Mouse (Mus musculus): ENCODE measurements around the gene Vps13a.
"Not testable (repeated sequence)": the region's sequence is repeated elsewhere in the genome, so short reads cannot be mapped to it uniquely, and the experiment has no call there.

The Vps13a gene

DNA sequence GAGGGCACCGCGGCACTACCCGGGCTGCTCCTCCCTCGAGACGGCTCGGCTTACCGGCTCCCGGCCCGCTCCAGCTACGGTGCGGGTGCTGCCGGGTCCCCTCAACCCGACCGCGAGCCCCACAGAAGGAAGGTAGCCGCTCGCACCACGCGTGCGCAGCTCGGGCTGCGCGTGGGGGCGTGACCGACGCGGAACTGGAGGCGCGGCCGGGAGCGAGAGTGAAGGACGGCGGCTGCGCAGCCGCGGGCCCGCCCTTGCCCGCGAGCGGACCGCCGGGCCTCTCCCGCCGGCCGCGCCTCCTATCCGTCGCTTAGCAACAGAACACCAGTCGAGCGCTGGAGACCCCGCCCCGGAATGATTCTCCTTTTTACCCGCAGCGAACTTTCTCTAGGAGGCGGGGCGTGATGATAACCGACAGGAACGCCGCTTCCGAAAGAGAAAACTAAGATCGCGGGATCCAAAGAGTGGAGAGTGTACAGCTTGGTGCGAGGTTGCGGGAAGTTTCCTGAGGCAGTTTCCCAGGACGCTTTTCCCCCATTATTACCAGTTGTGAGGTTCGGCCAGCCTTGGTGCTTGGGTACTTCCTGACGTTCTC, at the start of gene Vps13a:
Gene Vps13a (minus strand): TSS at position 144 of the 595 bp plus-strand sequence.
- DNase-seq, result peak; percentile 92

DNA sequence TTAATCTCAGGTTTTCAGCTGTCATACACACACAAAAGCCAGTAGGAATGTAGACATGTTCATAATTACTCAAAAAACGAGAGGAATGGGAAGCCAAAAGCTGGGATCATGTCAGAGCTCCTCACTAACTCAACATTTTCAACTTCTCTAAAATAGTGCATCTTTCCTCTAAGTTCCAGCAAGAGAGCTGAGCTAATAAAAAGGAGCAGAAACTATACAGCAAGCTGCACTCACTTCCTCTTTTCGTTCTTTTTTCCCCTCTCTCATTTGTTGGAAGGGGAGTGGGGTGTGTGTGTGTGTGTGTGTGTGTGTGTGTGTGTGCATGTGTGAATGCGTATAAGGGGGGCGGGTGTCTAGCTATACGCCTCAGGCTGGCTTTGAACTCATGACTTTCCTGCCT, 46.9 kb upstream of the Vps13a start:
- no peak for DNase-seq

DNA sequence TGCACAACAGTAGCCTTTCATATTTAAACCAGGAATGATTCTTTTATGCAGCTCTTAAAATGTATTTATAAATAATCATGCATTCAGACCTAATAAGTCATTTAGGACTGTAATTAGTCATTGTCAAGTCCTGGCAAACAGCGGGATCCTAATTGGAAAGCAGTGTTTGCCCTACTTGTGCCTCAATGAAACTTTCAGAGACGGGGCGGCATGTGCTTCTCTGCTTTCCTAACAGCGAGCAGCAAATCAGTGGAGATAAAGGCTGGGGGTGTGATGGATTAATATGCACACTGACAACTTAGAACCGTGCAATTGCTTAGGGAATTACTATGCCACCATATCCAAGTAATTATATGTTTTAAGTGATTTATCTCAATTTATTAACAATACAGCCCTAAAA, 44.5 kb upstream of the Vps13a start:
- DNase-seq, result no peak

DNA sequence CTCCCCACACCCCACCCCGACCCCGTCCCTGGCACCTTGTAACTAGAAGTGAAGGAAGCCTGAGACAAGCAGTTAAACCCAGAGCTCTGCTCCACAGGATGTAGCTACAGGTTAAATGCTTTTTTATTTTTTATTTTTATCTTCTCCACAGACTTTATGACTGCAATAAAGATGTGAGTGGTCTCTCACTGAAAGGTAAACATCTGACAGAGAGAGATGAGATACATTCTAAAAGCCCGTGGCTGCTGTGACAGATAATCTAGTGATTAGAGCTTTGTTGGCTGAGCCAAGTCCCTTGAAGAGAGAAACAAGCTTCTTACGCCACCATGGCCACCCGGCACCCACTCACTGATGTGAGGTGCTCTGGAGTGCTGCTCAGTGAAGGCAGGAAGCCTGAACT, 34.1 kb upstream of the Vps13a start:
- no peak for DNase-seq

DNA sequence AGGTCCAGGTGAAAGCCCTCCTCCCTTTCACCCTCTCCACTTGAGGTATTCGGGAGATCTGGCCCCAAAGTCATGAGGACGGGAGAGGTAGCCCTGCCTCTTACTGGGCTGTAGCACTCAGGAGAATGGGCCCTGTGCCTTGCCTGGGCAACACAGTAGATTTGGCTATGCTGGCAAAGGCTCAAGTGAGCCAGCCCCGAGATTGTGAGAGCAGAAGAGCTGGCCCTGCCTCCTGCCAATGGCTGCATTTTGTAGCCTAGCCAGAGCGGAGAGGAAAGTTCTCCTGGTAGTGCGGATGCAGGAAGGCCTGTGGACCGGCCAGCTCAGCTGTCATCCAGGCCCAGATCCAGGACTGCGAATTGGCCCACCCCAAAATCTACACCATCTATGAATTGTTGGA, 32.6 kb upstream of the Vps13a start:
- no peak for DNase-seq

DNA sequence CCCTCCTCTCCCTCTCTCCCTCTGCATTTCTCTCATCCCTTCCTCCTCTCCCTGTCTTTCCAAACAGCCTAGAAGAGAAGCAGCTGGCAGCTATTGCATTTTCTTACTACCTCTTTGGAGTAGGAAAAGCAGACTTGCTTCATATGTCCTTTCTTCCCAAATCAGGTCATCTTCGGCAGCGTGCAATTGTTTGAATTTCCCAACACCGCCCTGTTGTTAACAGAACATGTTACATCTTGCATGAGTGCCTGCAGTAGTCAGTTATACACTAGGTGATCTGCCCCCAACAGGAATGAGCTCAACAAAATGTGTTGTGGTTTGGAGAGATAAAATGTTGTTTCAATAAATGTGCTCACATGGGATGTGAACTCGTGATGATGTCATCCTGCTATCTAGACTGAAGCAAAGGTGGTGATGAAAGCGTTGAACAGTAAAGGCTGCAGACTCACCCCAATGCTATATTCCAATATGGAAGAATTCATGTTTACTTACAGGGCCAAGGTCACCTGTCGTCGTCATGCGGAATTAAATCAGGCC, 31.4 kb upstream of the Vps13a start:
- DNase-seq, result no peak

DNA sequence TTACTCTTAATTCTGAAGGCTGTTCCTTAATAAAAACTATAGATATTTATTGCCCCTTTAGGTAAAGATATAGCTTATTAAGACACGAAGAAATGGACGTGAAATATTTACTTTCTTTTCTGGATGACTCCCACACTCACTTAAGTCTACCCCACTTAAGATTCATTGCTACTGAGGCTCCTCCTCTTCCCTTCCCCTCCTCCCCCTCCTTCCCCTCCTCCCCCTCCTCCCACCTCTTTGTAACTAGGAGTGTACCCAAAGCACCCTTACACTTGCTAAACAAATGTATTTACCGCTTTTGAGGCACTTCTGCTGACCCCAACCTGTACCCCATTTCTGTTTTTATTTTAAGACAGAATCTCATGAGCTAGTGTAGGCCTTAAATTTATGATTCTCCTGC, 24.4 kb upstream of the Vps13a start:
- DNase-seq, result no peak

DNA sequence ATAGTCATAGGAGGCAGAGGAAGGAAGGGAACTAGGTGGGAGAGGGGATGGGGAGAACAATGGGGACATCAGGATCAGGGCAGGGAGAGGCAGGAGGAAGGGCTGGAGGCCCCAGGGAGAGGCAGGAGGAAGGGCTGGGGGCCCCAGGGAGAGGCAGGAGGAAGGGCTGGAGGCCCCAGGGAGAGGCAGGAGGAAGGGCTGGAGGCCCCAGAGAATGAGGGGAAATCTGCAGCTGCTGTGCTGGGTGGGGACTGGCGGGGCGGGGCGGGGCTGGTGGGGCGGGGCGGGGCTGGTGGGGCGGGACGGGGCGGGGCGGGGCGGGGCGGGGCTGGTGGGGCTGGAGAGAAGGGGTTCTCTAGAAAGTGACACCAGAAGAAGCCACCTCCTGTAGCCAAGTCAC, 23.8 kb upstream of the Vps13a start:
- no peak for DNase-seq

DNA sequence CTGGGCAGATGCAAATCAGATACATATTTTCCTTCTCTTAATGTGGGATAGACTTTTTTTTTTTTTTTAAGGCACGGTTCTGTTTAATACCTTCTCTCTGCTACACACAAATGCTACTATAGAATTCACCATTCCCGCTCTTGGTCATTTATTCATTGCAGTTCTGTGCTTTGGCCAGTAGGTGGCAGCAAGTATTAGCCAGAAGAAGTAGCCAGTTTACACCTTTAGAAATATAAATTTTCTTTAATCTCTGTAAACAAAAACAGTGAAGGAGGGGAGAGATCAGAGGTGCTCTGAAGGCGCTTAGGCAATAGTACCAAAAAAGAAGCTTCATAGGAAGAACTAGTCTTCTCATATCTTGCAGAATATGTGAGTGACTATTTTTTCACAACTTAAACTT, 22.0 kb upstream of the Vps13a start:
- peak; percentile 19 for DNase-seq

DNA sequence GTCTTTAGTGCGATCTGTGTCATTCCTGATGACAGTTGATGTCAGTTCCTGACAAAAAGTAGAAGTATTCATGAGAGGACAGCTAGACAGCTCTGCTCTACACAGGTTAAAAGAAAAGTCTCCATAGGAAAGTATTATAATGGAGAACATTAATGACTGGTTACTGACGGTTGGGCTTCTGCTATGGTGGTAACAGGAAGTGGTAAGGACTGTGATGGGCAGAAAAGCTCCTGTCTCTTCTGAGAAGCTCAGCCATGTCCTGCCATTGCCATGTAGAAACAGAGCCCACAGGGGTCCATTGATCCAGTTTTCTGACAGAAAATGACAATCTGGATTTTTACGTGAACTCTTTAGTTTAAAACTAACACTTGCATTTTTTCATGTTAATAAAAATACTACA, 21.4 kb upstream of the Vps13a start:
- DNase-seq, result no peak

DNA sequence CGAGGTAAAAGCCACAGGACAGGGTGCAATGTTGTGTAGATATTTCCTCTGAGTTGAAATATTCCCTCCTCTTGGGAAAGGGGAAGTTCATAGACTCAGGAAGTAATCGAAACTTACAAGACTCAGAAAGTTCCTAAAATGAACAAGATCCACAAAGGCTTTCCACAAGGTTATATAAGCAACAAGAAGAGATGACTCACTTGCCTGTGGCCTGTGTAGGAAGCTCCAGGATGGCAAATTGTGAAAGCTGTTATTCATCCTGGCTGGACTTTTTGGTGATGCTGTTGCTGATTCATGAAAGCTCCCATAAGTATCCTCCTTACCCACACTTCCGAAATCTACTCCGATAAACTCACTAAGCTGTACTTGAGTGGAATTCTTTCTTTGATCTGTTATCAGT, 17.2 kb upstream of the Vps13a start:
- no peak for DNase-seq

DNA sequence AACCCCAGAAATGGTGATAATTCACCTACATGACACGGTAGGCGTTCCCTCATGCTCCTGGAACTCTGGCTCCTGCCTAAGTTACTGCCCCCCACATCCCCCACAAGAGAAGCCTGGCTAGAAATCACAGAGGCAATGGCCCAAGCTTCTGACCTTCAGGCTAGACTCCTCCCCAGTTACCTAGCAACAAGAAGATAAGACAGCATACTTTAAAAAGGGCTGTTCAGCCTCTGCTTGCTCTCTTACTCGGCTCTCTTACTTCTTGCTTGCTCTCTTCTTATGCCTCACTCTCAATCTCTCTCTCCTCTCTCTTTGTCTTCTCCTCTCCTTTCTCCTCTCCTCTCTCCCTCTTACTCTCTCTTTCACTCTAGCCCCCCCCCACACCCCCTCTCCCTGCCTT, 13.8 kb upstream of the Vps13a start:
- DNase-seq, result not testable (repeated sequence)

DNA sequence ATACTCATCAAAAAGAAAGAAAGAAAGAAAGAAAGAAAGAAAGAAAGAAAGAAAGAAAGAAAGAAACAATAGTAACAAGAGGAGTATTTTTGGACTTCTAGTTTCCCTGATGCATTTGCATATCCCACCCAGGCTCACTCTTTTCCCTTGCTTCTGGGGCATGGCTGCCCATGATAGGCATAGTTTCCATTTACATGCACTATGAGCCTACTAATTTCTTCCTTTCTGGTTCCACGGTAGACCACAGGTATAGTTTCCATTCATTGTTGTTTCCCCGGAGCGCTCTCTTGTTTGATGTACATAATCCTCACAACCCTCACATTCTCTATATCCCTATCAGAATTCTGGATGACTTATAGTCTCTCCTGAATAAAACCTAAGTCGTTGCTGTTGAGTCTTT, 9.2 kb upstream of the Vps13a start:
- no peak for DNase-seq

DNA sequence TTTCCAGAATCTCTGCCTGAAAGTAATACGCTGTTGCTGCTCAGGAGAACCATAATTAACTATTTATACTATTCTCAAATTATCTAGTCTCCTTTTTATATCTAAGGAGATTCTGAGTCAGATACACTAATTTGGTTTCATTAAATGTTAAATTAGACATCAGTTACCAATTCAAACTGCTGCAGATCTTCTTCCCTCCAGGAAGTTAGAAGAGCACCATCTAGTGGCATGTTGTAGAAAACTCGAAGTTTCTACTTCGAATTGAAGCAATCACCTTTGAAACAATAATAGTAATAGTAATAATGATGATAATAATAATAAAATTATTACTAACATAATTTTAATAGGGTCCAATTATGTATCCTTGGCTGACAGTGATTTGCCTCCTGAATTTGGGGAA, 4.1 kb upstream of the Vps13a start:
- no peak for DNase-seq

DNA sequence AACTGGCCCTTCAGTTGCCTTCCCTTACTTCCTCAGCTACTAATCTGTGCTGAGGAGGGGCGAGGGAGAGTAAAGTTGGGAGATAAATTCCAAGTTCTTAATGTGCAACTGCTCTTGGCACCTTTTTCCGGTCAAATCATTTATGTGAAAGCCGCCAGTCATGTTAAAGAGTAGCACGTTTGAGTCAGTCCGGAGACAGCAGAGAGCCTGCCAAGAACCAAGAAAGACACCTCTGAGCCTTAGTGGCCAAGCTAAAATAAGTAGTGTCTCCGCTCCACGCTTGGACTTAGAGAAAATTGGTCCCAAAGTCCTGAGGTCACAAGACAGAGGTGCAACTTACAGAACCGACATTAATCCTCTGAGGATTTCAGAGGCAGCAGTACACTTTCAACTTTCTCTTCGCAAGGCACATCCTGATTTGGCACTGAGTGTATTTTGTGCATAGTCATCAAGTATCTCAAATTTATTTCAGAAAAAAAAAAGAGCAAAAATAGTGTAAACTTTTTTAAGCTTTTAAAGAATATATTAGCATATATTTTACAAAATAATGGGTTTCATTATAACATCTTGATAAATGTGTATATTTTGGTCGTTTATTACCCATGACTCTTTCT, 780 bp upstream of the Vps13a start:
- no peak for DNase-seq

DNA sequence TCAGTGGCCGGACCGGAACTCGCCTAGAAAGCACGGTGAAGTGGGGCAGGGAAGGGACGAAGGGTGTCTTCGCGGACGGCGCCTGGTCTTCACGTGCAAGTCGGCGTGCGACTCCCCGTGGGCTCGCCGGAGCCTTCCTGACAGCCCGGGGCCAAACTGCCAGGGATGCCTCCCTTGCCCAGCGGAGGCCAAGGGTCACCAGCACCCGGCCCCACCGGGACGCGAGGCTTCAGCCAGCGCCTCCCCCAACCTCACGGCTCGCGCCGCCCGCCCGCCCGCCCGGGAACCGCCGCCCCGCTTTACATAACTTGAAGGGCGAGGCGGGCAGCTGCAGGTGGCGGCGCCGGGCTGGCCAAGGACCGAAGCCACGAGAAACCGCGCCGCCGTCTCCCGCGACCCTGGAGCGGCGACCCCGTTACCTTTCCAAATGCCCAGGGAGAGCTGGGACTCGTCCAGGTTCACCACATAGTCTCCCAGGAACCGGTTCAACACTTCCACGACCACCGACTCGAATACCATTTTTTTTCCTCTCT, 416 bp downstream of the Vps13a start:
- peak; percentile 30 for DNase-seq

DNA sequence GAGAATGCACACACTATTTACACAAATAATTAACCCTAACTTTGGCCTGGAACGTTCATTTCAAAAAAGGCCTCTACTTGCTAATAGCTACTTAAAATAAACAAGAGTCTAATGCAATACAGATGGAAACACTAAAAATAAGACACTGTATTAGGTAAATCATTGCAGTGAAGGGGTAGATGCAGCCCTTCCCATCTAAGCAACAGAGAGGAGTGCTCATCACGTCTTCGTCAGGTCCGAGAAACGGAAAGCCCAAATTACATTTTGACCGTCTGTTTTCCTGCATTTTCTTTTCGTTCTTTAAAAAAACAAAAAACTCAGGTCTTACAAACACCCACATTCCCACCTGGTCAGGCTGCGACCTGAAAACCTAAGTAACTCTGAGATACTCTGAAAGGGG, 947 bp downstream of the Vps13a start:
- no peak for DNase-seq

DNA sequence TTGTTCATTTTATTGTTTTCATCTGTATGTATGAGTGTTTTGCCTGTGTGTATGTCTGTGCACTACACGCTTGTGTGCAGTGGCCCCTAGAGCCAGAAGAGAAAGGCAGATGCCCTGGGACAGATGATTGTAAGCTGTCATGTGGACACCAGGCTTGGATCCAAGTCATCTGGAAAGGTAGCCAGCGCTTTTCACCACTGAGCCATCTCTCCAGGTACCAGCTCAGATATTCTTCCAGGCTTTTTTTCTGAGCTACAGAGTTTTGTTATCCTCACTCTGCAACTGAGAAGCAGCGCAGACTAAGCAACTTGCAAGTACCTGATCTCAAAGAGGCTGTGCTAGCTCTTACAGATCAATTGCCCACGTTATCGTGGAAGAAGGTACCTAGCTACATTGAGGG, 1.5 kb downstream of the Vps13a start:
- DNase-seq, result no peak

DNA sequence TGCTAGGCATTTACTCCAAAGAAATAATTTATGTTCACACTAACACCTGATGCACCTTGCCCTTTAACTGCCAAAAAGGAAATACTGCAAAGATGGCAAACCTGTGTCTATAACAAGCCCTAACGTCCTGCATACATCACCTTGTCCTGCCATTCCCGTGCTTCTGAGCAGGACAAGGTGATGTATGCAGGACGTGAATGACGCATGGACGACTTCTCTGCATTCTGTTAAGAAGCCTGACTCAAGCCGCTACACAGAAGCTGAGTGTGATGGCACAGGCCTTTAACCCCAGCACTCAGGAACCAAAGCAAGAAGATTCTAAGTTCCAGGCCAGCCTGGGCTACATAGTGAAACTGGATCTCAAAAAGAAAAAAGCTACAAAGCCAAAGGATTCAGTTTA, 2.2 kb downstream of the Vps13a start:
- no peak for DNase-seq

DNA sequence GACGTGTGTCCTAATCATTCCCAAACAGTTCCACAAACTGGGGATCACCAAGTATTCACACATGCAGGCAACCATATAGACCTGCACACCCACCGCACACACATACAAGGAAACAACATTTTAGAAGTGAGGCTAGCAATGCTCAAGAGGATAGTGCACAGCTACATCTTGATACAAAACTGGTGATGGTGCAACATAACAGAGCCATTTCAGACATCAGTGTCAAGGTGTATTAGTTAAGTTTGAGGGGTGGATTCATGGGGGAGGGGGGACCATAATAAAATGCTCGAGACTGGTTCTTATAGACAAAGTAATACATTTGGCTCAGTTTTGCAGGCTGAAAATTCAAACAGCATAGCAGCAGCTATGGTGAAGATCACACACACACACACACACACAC, 2.8 kb downstream of the Vps13a start:
- no peak for DNase-seq

DNA sequence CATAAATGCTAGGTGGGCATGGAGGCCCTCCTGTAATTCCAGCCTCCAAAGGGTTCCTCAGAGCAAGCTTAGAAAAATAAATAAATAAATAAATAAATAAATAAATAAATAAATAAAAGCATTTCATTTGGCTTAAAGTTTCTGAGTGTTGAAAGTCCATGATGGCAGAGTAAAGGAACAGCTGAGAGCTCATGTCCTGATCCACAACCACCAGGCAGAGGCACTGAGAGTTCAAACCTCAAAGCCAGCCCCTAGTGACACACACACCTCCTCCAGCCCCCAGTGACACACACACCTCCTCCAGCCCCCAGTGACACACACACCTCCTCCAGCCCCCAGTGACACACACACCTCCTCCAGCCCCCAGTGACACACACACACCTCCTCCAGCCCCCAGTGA, 3.3 kb downstream of the Vps13a start:
- DNase-seq, result not testable (repeated sequence)

DNA sequence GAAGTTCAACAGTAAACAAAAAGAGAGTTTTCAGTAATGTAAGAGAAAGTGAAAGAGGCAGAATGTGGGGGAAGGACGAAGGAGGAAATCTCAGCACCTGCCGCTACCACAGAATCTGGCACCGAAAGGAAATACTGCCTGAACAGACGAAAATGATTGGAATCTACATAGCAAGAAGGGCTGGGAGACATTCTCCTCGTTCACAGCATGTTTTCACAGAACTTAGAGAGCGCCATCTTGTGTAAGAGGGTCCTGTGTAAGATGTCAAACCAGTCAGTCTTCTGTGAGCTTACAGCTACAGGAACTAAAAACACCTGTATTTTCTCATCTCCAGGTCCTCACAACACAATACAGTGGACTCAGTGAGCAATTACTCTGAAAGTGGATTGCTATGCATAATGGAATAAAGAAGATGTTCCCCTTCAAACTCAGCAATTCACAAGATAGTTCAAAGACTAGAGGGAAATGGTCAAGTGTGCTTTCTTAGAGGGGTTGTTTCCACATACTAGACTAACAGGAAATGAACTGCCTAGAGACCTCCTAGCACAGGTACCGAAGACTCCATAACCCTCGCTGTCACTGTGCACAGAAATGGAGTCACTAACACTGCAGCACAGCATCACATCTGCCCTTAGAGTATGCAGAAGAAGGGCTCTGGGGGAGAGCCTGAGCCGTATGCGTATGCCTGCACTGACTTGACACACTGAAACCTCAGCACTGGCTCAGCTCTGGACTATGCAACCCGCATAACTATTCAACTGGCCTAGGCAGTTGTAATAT, 7.3 kb downstream of the Vps13a start:
- no peak for DNase-seq

DNA sequence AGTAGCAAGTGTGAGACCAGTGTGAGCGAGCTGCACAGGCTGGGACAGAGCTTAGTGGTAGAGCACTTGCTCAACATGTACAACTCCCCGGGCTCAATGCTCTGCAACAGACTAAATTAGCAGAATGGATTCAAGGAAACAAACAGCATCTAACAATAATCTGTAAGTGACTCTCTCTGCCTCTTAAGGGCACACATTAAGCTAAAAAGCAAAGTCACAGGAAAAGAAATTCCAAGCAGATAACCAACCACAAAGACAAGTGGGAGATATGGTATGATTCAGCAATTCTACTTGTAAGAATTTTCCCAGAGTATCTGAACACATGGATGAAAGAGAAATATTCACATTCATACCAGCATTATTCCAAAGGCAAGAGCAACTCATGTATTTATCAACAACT, 13.3 kb downstream of the Vps13a start:
- DNase-seq, result no peak

DNA sequence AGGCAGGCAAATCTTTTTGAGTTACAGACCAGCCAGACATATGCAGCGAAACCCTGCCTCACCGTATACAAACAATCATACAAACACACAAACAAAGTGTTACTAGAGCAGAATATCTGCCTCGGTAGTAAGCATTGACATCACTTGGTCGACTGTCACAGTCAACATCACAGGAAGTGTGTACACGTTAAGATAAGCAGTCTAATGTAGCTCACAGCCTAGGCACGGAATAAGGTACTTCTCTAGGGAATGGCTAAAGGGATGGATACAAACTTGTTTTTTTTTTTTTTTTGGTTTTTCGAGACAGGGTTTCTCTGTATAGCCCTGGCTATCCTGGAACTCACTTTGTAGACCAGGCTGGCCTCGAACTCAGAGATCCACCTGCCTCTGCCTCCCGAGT, 23.3 kb downstream of the Vps13a start:
- not testable (repeated sequence) for DNase-seq

Data from right cerebral cortex, adult 18-20 months (tissue).